Mouse (Mus musculus) hindbrain, embryonic 11.5 days (tissue): Measurements from ENCODE around the gene Tm7sf2. TPM values are rescaled to one million over a fixed set of nuclear protein-coding genes. Genes with fewer than 3 reads are reported as not detected.

Experiments used
- ATAC-seq: fragments of 200-750 bp; cut with Nextera tagmentation; 2 replicates; pipeline ENCODE4 v1.8.0; 2017; ENCODE audit warnings: mild to moderate bottlenecking, moderate TSS enrichment, moderate library complexity; ENCODE audit not compliant: low FRiP score
- DNase-seq: peaks from one replicate; pipeline ENCODE4 v3.0.0-alpha.2; 2015; ENCODE audit warnings: low spot score
- H3K27ac ChIP-seq: fragments of 300-500 bp; sonication (generic); 2 replicates; pipeline ENCODE4 v1.5.1; 2014; ENCODE audit warnings: mild to moderate bottlenecking, low read depth, low read length
- H3K27me3 ChIP-seq: fragments of 300-500 bp; sonication (generic); 2 replicates; pipeline ENCODE4 v1.6.1; 2014; ENCODE audit warnings: mild to moderate bottlenecking, low read length, moderate library complexity, mixed read lengths; ENCODE audit not compliant: control insufficient read depth, insufficient read depth
- H3K36me3 ChIP-seq: fragments of 300-500 bp; sonication (generic); 2 replicates; pipeline ENCODE4 v1.6.1; 2014; ENCODE audit warnings: mild to moderate bottlenecking, low read length, moderate library complexity, mixed read lengths; ENCODE audit not compliant: control insufficient read depth, insufficient read depth
- H3K4me1 ChIP-seq: fragments of 300-500 bp; sonication (generic); replicated peaks from 2 replicates; pipeline ENCODE4 v1.6.1; 2014; ENCODE audit warnings: low read length, mixed read lengths; ENCODE audit not compliant: control insufficient read depth, insufficient read depth
- H3K4me2 ChIP-seq: fragments of 300-500 bp; sonication (generic); replicated peaks from 2 replicates; pipeline ENCODE4 v1.6.1; 2014; ENCODE audit warnings: mild to moderate bottlenecking, low read depth, low read length
- H3K4me3 ChIP-seq: fragments of 300-500 bp; sonication (generic); 2 replicates; pipeline ENCODE4 v1.5.1; 2014; ENCODE audit warnings: low read depth, low read length
- H3K9ac ChIP-seq: fragments of 300-500 bp; sonication (generic); 2 replicates; pipeline ENCODE4 v1.6.1; 2014; ENCODE audit warnings: low read depth, low read length
- H3K9me3 ChIP-seq: fragments of 300-500 bp; sonication (generic); 2 replicates; pipeline ENCODE4 v1.6.1; 2016; ENCODE audit warnings: low read length; ENCODE audit not compliant: control insufficient read depth
- WGBS: fragments of 180-500 bp; shearing (Covaris S2); extraction: QIAGEN DNeasy Blood & Tissue Kit; methylation state at CpG from one replicate; pipeline ENCODE4 v1.1.7; 2014; 5-methylcytosine and 5-hydroxymethylcytosine counted together
- polyA plus RNA-seq: library from polyadenylated mRNA; unstranded; fragments of >200 nt; fragmentation: Nextera tagmentation; extraction: Ambion mirVana; gene quantifications from 2 replicates; pipeline ENCODE4 v1.2.1, GENCODE M21; 2014

Gene Tm7sf2
- polyA plus RNA-seq, 1 experiment from 2014 or later = 36.0 TPM

DNA sequence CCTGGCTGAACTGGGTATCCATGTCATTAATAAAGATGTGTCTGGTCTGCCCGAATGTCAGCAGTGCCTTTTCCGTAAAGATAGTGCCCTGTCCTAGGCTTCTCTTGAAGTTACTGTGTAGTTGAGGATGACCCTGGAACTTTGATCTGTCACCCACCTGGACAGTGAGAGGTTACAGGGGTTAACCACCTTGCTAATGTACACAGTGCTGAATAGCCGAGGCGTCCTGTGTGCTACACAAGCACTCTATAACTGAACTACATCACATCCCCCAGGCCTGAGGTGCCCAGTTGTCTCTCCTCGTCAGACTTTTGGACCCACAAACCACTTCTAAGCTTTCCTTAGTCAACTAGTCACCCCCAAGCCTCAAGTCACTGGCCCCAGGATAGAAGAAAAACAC is 5.8 kb downstream of the Tm7sf2 start:
- DNase-seq (no peak), ATAC-seq (no peak)
- peaks cover 12% of the 10 kb centered on the region for H3K4me1 ChIP-seq
- H3K9ac ChIP-seq = peak overlapping the region; percentile 97
- H3K27me3 ChIP-seq = no peaks in the 10 kb centered on the region
- peak overlapping the region; percentile 95 for H3K4me2 ChIP-seq
- H3K36me3 ChIP-seq = peaks cover 3% of the 10 kb centered on the region
- H3K9me3 ChIP-seq = no peaks in the 10 kb centered on the region
- peak overlapping the region; percentile 91 for H3K4me3 ChIP-seq
- 69% methylated on average over 5 of the region's 5 CpGs for WGBS
- no peak overlapping the region for H3K27ac ChIP-seq

DNA sequence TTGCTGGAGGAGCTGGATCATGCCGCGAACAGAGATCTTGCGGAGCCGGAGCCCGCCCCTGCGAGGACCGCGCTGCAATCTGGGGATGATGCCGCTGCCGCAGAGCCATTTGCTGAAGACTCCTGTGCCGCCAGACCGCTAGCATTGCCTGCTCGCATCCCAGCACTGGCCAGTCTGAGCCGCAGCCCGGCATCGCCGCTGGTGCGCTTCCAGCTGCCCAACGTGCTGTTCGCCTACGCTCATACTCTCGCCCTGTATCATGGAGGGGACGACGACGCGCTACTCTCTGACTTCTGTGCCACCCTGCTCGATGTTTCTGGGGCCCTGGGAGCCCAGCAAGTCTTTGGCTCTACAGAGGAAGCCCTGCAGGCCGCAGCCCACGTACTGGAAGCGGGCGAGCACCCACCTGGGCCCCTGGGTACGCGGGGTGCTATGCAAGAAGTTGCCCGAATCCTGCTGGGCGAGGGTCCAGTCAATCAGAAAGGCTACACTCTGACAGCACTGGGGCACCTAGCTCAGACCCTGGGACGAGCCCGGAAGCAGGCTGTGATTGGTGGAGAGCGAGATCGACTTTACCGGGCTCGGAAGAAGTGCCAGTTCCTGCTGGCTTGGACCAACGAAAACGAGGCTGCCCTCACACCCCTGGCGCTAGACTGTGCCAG is 6.4 kb downstream of the Tm7sf2 start:
- DNase-seq (peak; percentile 50), ATAC-seq (no peak)
- H3K27me3 ChIP-seq = no peaks in the 10 kb centered on the region
- 2% methylated on average over 44 of the region's 44 CpGs for WGBS
- H3K4me2 ChIP-seq = peak overlapping the region; percentile 95
- peak overlapping the region; percentile 91 for H3K4me3 ChIP-seq
- H3K27ac ChIP-seq = peak overlapping the region; percentile 92
- peaks cover 3% of the 10 kb centered on the region for H3K36me3 ChIP-seq
- peak overlapping the region; percentile 97 for H3K9ac ChIP-seq
- no peaks in the 10 kb centered on the region for H3K9me3 ChIP-seq
- H3K4me1 ChIP-seq = peaks cover 11% of the 10 kb centered on the region

- under 1% methylated on average over 56 of the region's 58 CpGs for WGBS
- ATAC-seq (peak; percentile 59), DNase-seq (peak; percentile 92)
- Histone ChIP-seq H3K9me3 (no peaks in the 10 kb centered on the region), H3K4me2 (peak within 1 kb of the TSS; percentile 95), H3K4me3 (peak within 1 kb of the TSS; percentile 91), H3K4me1 (peaks cover 11% of the 10 kb centered on the region), H3K9ac (peak within 1 kb of the TSS; percentile 97), H3K36me3 (peaks cover 3% of the 10 kb centered on the region), H3K27me3 (no peaks in the 10 kb centered on the region), H3K27ac (peak within 1 kb of the TSS; percentile 92)
Measured at GRCm38 (mm10) chr19:6061021-6061533, 7.1 kb downstream of the Tm7sf2 start, which contains the start of gene Znhit2. Gene Znhit2, plus strand, starts transcription at chr19:6061192.

GRCm38 (mm10) chr19:6058966-6059365 is 9.2 kb downstream of the Tm7sf2 start:
- H3K27me3 ChIP-seq = no peaks in the 10 kb centered on the region
- 85% methylated on average over 5 of the region's 5 CpGs for WGBS
- H3K36me3 ChIP-seq = peaks cover 3% of the 10 kb centered on the region
- no peak for ATAC-seq
- no peak overlapping the region for H3K27ac ChIP-seq
- H3K9me3 ChIP-seq = no peaks in the 10 kb centered on the region
- H3K9ac ChIP-seq = no peak overlapping the region; the same call in 1 of the 2 replicates
- peak overlapping the region; percentile 75 for H3K4me2 ChIP-seq
- no peak for DNase-seq
- peaks cover 11% of the 10 kb centered on the region for H3K4me1 ChIP-seq
- peak overlapping the region; percentile 88 for H3K4me3 ChIP-seq

DNA sequence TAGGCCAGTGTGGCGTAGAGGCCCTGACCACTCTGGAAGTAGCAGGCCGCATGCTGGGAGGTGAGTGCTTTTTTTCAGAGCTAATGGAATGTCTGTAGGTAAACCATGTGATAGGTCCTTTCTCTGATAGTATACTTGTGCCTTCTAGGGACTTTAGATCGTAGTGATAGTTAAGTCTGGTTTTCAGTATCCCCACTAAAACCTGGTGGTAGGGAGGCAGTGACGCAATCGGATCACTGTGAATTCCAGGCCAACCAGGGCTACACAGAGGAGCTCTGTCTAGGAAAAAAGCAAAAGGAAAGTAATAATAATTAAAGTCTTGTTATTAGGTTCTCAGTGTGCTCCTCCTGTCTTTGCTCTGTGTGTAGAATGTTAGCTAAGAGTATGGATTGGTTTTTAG is 9.7 kb downstream of the Tm7sf2 start:
- peaks cover 4% of the 10 kb centered on the region for H3K36me3 ChIP-seq

GRCm38 (mm10) chr19:6057313-6058096 is 10.7 kb downstream of the Tm7sf2 start, which contains the start of the genes Mrpl49 and Fau:
Gene Mrpl49, minus strand, starts transcription at chr19:6057785.
Gene Fau, plus strand, starts transcription at chr19:6057844.
- Histone ChIP-seq H3K4me1 (peaks cover 11% of the 10 kb centered on the region), H3K27ac (peak within 1 kb of the TSS; percentile 77), H3K9ac (peak within 1 kb of the TSS; percentile 91), H3K4me2 (peak within 1 kb of the TSS; percentile 75), H3K4me3 (peak within 1 kb of the TSS; percentile 88), H3K9me3 (no peaks in the 10 kb centered on the region), H3K27me3 (no peaks in the 10 kb centered on the region), H3K36me3 (peaks cover 13% of the 10 kb centered on the region)
- DNase-seq = peak; percentile 100
- WGBS = under 1% methylated on average over 56 of the region's 63 CpGs
- peak; percentile 87 for ATAC-seq

More for the DNA sequence above, 9.7 kb downstream of the Tm7sf2 start:
- ATAC-seq (no peak), DNase-seq (no peak)
- Histone ChIP-seq H3K27me3 (no peaks in the 10 kb centered on the region), H3K9me3 (no peaks in the 10 kb centered on the region), H3K9ac (peak overlapping the region; percentile 91), H3K4me3 (peak overlapping the region; percentile 88), H3K4me1 (peaks cover 11% of the 10 kb centered on the region), H3K27ac (no peak overlapping the region), H3K4me2 (peak overlapping the region; percentile 75)
- WGBS = 35% methylated on average over 5 of the region's 5 CpGs

DNA sequence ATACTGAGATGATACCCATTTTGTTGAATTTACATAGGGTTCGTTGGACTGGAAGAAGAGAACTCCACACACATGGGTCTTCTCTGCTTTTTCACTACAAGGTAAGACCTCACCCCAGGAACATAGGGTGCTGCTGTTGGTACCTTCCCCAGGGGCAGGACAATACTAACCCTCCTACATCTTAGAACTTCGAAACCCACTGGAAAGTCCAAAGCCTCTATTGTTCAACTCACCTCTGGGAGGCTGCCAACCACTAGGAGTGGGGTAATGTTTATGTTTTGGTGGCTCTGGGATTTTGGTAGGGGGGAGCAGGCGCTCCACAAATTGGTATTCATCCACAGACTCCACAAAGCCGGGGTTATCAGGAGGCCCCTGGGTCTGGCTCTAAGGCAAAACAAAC is 11.5 kb downstream of the Tm7sf2 start:
- Histone ChIP-seq H3K4me1 (peaks cover 6% of the 10 kb centered on the region; the same call in 1 of the 2 replicates), H3K36me3 (peaks cover 19% of the 10 kb centered on the region), H3K4me3 (peak overlapping the region; percentile 88), H3K27ac (no peak overlapping the region), H3K9ac (peak overlapping the region; percentile 91), H3K27me3 (no peaks in the 10 kb centered on the region), H3K9me3 (no peaks in the 10 kb centered on the region), H3K4me2 (peak overlapping the region; percentile 52)
- 69% methylated on average over 4 of the region's 4 CpGs for WGBS
- DNase-seq (no peak), ATAC-seq (no peak)

DNA sequence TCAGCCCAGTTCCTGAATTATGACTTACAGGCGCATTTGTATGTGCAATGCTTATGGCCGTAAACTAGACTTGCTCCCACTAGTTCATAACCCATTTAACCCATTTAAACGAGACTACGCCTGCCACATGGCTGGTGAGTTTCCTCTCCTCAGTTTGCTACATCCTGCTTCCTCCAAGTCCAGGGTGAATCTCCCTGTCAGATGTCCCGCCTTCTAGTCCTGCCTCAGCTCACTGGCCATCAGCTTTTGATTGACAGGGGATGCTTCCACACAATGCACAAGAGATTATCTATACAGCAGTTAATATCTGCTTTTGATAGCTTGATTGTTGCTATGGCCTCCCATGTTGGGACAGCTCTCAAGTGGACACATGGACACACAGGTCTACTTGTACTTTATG is 13.9 kb downstream of the Tm7sf2 start:
- no peak overlapping the region for H3K9ac ChIP-seq
- H3K4me2 ChIP-seq = no peak overlapping the region
- no peak overlapping the region for H3K4me3 ChIP-seq
- peaks cover 6% of the 10 kb centered on the region; the same call in 1 of the 2 replicates for H3K4me1 ChIP-seq
- no peak overlapping the region for H3K27ac ChIP-seq
- WGBS = 89% methylated on average over 5 of the region's 5 CpGs
- H3K9me3 ChIP-seq = no peaks in the 10 kb centered on the region
- no peak for ATAC-seq
- DNase-seq = no peak
- H3K27me3 ChIP-seq = no peaks in the 10 kb centered on the region
- H3K36me3 ChIP-seq = peaks cover 34% of the 10 kb centered on the region
